Mouse (Mus musculus) adrenal gland, postnatal 25 days (tissue): Measurements from ENCODE around the gene Carmil2. TPM values are rescaled to one million over a fixed set of nuclear protein-coding genes. Genes with fewer than 3 reads are reported as not detected.

ENCODE experiments used
- DNase-seq: peaks from one replicate; pipeline ENCODE4 v3.0.0; 2021; ENCODE audit warnings: mixed read lengths
- total RNA-seq: library from RNA; stranded (reverse); gene quantifications from 2 replicates; pipeline ENCODE4 v1.2.3, GENCODE M21; 2021

Carmil2 gene
- total RNA-seq, 1 experiment from 2014 or later, result 2.4 TPM

GRCm38 (mm10) chr8:105727397-105728124 is 41.5 kb downstream of the Carmil2 start:
- DNase-seq, result no peak

- no peak for DNase-seq
Observed at GRCm38 (mm10) chr8:105732186-105732585, 46.1 kb downstream of the Carmil2 start.

- DNase-seq, result no peak
Observed at GRCm38 (mm10) chr8:105739216-105739615, 53.1 kb downstream of the Carmil2 start.

GRCm38 (mm10) chr8:105743301-105743700 is 57.2 kb downstream of the Carmil2 start:
- no peak for DNase-seq

Other genes with a start within 250 kb of the Carmil2 start
- gene Tppp3, start 214.7 kb upstream of the Carmil2 start, total RNA-seq, result 22.7 and 27.4 TPM in 2 replicates
- gene Zdhhc1, start 189.4 kb upstream of the Carmil2 start, total RNA-seq, result 17.7 and 20.6 TPM in 2 replicates
- gene Hsd11b2, start 167.5 kb upstream of the Carmil2 start, total RNA-seq, result 0.15 TPM in 1 of 2 replicates, not detected in the other
- 108 and 110 TPM in 2 replicates for gene Atp6v0d1, start 120.2 kb upstream of the Carmil2 start, total RNA-seq
- 27.7 and 33.5 TPM in 2 replicates for gene Ripor1, start 81.0 kb upstream of the Carmil2 start, total RNA-seq
- 61.5 and 74.2 TPM in 2 replicates for gene Ctcf, start 49.7 kb upstream of the Carmil2 start, total RNA-seq
- 1.2 TPM in 1 of 2 replicates, not detected in the other for gene Agrp, start 48.9 kb upstream of the Carmil2 start, total RNA-seq
- gene Acd, start 14.8 kb downstream of the Carmil2 start, total RNA-seq, result 20.9 and 26.3 TPM in 2 replicates
- 10.1 and 10.4 TPM in 2 replicates for gene Pard6a, start 14.9 kb downstream of the Carmil2 start, total RNA-seq
- not detected in 2 replicates for gene 4933405L10Rik, start 21.4 kb downstream of the Carmil2 start, total RNA-seq
- gene Enkd1, start 21.9 kb downstream of the Carmil2 start, total RNA-seq, result 4.0 and 7.7 TPM in 2 replicates
- 9.3 and 9.6 TPM in 2 replicates for gene Gfod2, start 72.4 kb downstream of the Carmil2 start, total RNA-seq
- gene Ranbp10, start 141.1 kb downstream of the Carmil2 start, total RNA-seq, result 25.4 and 29.5 TPM in 2 replicates
- gene Tsnaxip1, start 141.5 kb downstream of the Carmil2 start, total RNA-seq, result not detected in 2 replicates
- 7.5 and 9.2 TPM in 2 replicates for gene Cenpt, start 167.0 kb downstream of the Carmil2 start, total RNA-seq
- 38.0 and 40.1 TPM in 2 replicates for gene Thap11, start 168.9 kb downstream of the Carmil2 start, total RNA-seq
- 36.3 and 56.0 TPM in 2 replicates for gene Nutf2, start 174.3 kb downstream of the Carmil2 start, total RNA-seq
- 33.5 and 38.6 TPM in 2 replicates for gene Edc4, start 194.6 kb downstream of the Carmil2 start, total RNA-seq
- gene Nrn1l, start 207.3 kb downstream of the Carmil2 start, total RNA-seq, result 1.9 TPM in 1 of 2 replicates, not detected in the other
- 32.3 and 38.1 TPM in 2 replicates for gene Pskh1, start 214.2 kb downstream of the Carmil2 start, total RNA-seq
- gene Ctrl, start 247.6 kb downstream of the Carmil2 start, total RNA-seq, result 0.91 TPM in 1 of 2 replicates, not detected in the other